Mouse (Mus musculus) neural tube, embryonic 11.5 days (tissue): Measurements from ENCODE around the gene Gm7694. TPM values are rescaled to one million over a fixed set of nuclear protein-coding genes. Genes with fewer than 3 reads are reported as not detected.

Experiments
- ATAC-seq: fragments of 200-750 bp; cut with Nextera tagmentation; 2 replicates; pipeline ENCODE4 v1.8.0; 2017; ENCODE audit warnings: moderate number of reproducible peaks, mild to moderate bottlenecking, moderate TSS enrichment, moderate library complexity; ENCODE audit not compliant: insufficient read depth, low FRiP score, low TSS enrichment
- DNase-seq: peaks from one replicate; pipeline ENCODE4 v3.0.0-alpha.2; 2015; ENCODE audit warnings: low spot score
- H3K27ac ChIP-seq: fragments of 300-500 bp; sonication (generic); 2 replicates; pipeline ENCODE4 v1.5.1; 2014; ENCODE audit warnings: low read depth, mild to moderate bottlenecking, low read length
- H3K27me3 ChIP-seq: fragments of 300-500 bp; sonication (generic); 2 replicates; pipeline ENCODE4 v1.6.1; 2014; ENCODE audit warnings: mild to moderate bottlenecking, low read length, mixed read lengths; ENCODE audit not compliant: control insufficient read depth, insufficient read depth
- H3K36me3 ChIP-seq: fragments of 300-500 bp; sonication (generic); 2 replicates; pipeline ENCODE4 v1.6.1; 2014; ENCODE audit warnings: mild to moderate bottlenecking, low read length, moderate library complexity, mixed read lengths; ENCODE audit not compliant: control insufficient read depth, insufficient read depth
- H3K4me1 ChIP-seq: fragments of 300-500 bp; sonication (generic); 2 replicates; pipeline ENCODE4 v1.6.1; 2014; ENCODE audit warnings: low read length, mixed read lengths; ENCODE audit not compliant: control insufficient read depth, insufficient read depth
- H3K4me2 ChIP-seq: fragments of 300-500 bp; sonication (generic); 2 replicates; pipeline ENCODE4 v1.6.1; 2014; ENCODE audit warnings: low read depth, mild to moderate bottlenecking, moderate library complexity
- H3K4me3 ChIP-seq: fragments of 300-500 bp; sonication (generic); 2 replicates; pipeline ENCODE4 v1.5.1; 2014; ENCODE audit warnings: low read depth, low read length
- H3K9ac ChIP-seq: fragments of 300-500 bp; sonication (generic); 2 replicates; pipeline ENCODE4 v1.6.1; 2014; ENCODE audit warnings: mild to moderate bottlenecking, low read length
- H3K9me3 ChIP-seq: fragments of 300-500 bp; sonication (generic); 2 replicates; pipeline ENCODE4 v1.6.1; 2016; ENCODE audit warnings: low read length; ENCODE audit not compliant: control insufficient read depth
- WGBS: fragments of 180-500 bp; shearing (Covaris S2); extraction: QIAGEN DNeasy Blood & Tissue Kit; methylation state at CpG from one replicate; pipeline ENCODE4 v1.1.7; 2014; 5-methylcytosine and 5-hydroxymethylcytosine counted together
- polyA plus RNA-seq: library from polyadenylated mRNA; unstranded; fragments of >200 nt; fragmentation: Nextera tagmentation; extraction: Ambion mirVana; gene quantifications from 2 replicates; pipeline ENCODE4 v1.2.1, GENCODE M21; 2014

Gm7694 gene
- 2.7 and 2.9 TPM in 2 replicates for polyA plus RNA-seq

DNA sequence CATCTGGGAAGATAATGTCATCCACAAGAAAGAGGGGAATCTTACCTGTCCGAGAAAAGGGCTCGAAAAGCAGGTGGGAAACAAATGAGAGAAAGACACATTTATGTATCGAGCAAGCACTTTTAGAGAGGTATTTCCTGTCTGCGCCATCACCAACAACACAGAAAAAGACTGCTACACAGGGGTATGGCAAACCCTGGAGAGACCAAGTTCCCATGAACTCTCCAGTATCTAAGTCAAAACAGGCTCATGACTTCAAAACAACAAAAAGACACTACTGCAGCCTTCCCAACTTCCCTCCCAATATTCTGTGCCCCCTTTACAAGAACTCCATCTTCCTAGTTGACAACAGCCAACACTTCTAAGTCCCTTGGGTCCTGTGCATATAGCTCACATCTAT lies at the start of gene Gm7694:
Gene Gm7694, minus strand, starts transcription at position 101 of the 400 bp plus-strand sequence.
- 90% methylated on average over 4 of the region's 4 CpGs for WGBS
- Histone ChIP-seq H3K4me1 (no peaks in the 10 kb centered on the region), H3K4me3 (no peak within 1 kb of the TSS), H3K9me3 (no peaks in the 10 kb centered on the region), H3K4me2 (no peak within 1 kb of the TSS), H3K36me3 (no peaks in the 10 kb centered on the region), H3K27ac (no peak within 1 kb of the TSS), H3K9ac (no peak within 1 kb of the TSS), H3K27me3 (no peaks in the 10 kb centered on the region)
- DNase-seq (no peak), ATAC-seq (no peak)

DNA sequence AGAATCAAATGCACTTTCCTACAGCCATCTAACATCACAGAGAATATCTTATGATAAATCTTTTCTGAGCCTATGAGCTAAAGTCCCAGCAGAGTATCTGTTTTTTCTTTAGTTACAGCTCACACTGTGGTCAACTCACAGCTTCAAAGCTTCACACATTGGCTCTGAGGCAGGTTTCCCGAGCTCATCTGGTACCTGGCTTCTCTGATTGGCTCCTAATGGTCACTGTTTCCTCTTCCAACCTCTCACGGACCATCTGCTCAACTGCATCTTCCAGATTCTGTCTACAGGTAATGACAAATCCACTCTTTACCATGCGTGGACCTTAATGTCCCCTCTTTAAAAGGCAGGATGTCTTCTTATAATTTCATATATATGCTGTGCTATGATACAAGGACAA lies 47.2 kb upstream of the Gm7694 start:
- no peak overlapping the region for H3K4me3 ChIP-seq
- H3K4me1 ChIP-seq: no peaks in the 10 kb centered on the region
- DNase-seq: no peak
- no peaks in the 10 kb centered on the region for H3K27me3 ChIP-seq
- H3K4me2 ChIP-seq: no peak overlapping the region
- WGBS: 65% methylated on average over 3 of the region's 3 CpGs
- ATAC-seq: no peak
- no peaks in the 10 kb centered on the region for H3K9me3 ChIP-seq
- no peak overlapping the region for H3K9ac ChIP-seq
- no peaks in the 10 kb centered on the region for H3K36me3 ChIP-seq
- H3K27ac ChIP-seq: no peak overlapping the region

DNA sequence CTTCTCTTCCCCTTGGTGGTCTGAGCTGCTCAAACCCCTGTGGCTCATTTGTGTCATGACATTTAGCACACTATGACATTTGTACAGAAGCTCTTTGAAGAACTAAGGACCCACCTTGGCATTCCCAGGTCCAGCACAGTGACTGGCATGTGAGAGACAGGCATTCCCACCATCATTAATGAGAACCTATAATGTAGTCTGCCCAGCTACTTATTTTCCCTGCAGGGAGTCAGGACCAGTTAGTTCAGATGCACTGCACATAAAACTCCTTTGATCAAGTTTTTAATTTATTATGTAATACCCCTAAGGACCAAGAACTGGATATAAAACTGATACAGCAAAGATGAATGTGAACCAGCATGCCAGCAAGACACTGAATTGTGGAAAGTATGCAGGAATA lies 44.9 kb upstream of the Gm7694 start:
- ATAC-seq: no peak
- Histone ChIP-seq H3K9me3 (no peaks in the 10 kb centered on the region), H3K36me3 (no peaks in the 10 kb centered on the region), H3K9ac (no peak overlapping the region), H3K4me1 (no peaks in the 10 kb centered on the region), H3K4me2 (no peak overlapping the region), H3K27ac (no peak overlapping the region), H3K27me3 (no peaks in the 10 kb centered on the region), H3K4me3 (no peak overlapping the region)
- DNase-seq: no peak

DNA sequence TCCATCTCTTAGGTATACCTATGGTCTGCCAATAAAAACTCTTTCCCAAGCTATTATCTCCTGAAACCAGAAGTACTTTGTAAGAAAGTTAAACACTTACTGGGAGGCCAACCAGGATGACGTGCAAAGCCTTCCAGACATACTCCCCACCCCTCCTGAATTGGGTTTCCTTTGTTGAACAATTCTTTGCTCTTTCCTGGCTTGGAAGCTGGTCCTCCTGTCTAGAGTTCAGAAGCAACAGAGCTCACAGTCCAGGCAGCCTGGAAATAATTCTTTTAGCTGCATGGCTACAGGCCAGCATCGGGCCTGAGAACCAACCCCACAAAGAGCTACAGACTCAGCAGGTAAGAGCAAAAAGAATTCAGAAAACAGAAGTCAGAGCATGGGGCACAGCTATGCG lies 40.1 kb upstream of the Gm7694 start:
- H3K4me1 ChIP-seq: no peaks in the 10 kb centered on the region
- H3K9ac ChIP-seq: no peak overlapping the region
- ATAC-seq (no peak), DNase-seq (no peak)
- no peak overlapping the region for H3K4me3 ChIP-seq
- no peak overlapping the region for H3K4me2 ChIP-seq
- H3K36me3 ChIP-seq: no peaks in the 10 kb centered on the region
- H3K27ac ChIP-seq: no peak overlapping the region
- 83% methylated on average over 3 of the region's 3 CpGs for WGBS
- H3K27me3 ChIP-seq: no peaks in the 10 kb centered on the region
- no peaks in the 10 kb centered on the region for H3K9me3 ChIP-seq

DNA sequence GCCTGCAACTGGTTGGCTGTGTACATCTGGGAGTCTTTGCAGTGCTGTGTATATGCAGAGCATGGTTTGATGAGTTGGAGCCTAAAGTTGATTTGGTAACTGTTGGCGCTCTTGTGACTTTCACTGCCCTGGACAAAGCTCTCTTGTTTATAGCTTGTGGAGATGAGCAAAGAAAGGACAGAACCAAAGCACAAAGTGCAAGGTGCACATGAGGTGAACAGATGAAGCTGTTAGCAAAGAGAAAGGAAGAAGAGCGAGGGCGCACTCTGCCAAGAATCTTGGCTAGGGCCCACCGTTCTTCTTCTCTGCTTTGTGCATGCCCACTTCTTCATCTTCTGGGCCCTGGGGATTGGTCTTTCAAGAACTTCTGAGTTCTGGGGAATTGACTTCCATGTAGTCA lies 37.8 kb upstream of the Gm7694 start:
- no peaks in the 10 kb centered on the region for H3K4me1 ChIP-seq
- H3K4me2 ChIP-seq: no peak overlapping the region
- H3K36me3 ChIP-seq: no peaks in the 10 kb centered on the region
- H3K27me3 ChIP-seq: no peaks in the 10 kb centered on the region
- no peaks in the 10 kb centered on the region for H3K9me3 ChIP-seq
- H3K27ac ChIP-seq: no peak overlapping the region
- 97% methylated on average over 4 of the region's 4 CpGs for WGBS
- ATAC-seq (no peak), DNase-seq (no peak)
- H3K9ac ChIP-seq: no peak overlapping the region
- H3K4me3 ChIP-seq: no peak overlapping the region

DNA sequence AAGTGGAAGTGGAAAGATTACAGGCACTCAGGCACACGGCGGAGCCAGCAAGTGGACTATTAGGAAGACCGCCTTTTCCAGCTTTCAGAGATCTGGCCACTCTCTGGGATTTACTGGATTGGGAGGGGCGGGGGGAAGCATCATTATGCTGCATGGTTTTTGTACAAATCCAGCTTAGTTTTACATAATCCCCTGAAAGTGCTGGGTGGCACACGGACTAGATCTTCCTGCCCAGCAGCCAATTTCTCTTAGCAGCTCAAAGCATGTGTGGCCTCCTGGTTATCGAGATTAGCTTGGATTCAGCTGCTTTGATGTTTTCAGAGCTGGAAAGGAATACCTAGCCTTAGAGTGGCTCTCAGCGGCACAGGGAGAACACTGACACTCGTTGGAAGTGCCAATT lies 36.9 kb upstream of the Gm7694 start:
- 80% methylated on average over 8 of the region's 8 CpGs for WGBS
- DNase-seq: no peak

DNA sequence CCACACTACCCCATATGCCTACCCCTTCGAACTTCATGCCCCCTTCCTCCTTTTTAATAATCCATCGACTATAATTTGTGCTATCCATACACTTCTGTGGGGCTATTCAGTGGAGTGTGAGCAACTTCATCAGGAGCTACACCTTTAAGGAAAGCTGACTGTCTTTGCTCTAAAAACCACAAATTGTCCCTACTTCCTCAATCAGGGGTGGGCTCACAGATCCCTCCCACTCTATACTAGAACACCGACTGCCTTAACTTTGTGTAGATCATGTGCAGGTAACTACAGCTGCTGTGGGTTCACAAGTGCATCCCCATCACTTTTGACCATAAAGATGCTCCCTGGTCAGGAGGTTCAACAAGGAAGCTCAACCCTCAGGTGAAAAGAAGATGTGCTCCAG lies 33.8 kb upstream of the Gm7694 start:
- Histone ChIP-seq H3K4me3 (no peak overlapping the region), H3K9ac (no peak overlapping the region), H3K27ac (no peak overlapping the region), H3K4me2 (no peak overlapping the region), H3K36me3 (no peaks in the 10 kb centered on the region), H3K4me1 (no peaks in the 10 kb centered on the region), H3K27me3 (no peaks in the 10 kb centered on the region), H3K9me3 (no peaks in the 10 kb centered on the region)
- ATAC-seq (no peak), DNase-seq (no peak)
- WGBS: 92% methylated on average over 3 of the region's 3 CpGs

More for the DNA sequence above, 36.9 kb upstream of the Gm7694 start:
- no peak overlapping the region for H3K4me2 ChIP-seq
- H3K4me1 ChIP-seq: no peaks in the 10 kb centered on the region
- H3K9me3 ChIP-seq: no peaks in the 10 kb centered on the region
- no peak overlapping the region for H3K4me3 ChIP-seq
- ATAC-seq: no peak
- no peaks in the 10 kb centered on the region for H3K36me3 ChIP-seq
- H3K27me3 ChIP-seq: no peaks in the 10 kb centered on the region
- no peak overlapping the region for H3K27ac ChIP-seq
- no peak overlapping the region for H3K9ac ChIP-seq

DNA sequence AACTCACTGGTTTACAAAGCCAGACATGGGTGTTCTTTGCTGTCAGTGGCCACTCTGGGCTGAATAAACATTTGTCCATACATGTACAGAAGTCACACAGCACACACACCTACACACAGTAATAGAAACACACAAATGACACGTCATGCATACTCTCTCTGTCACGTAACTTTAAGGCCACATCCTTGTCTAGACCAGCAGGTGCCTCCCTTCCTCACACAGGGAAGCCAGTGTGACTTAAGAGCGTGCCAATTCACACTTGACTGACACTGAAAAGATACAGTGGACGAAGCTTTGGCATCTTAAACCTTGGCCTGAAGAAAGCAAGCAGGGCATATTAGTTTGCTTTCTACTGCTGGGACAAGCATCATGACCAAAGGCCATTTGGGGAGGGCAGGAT lies 26.6 kb upstream of the Gm7694 start:
- H3K27ac ChIP-seq: no peak overlapping the region
- no peaks in the 10 kb centered on the region for H3K36me3 ChIP-seq
- DNase-seq (no peak), ATAC-seq (no peak)
- no peaks in the 10 kb centered on the region for H3K9me3 ChIP-seq
- H3K4me1 ChIP-seq: no peaks in the 10 kb centered on the region
- no peak overlapping the region for H3K4me3 ChIP-seq
- no peak overlapping the region for H3K4me2 ChIP-seq
- H3K27me3 ChIP-seq: no peaks in the 10 kb centered on the region
- no peak overlapping the region for H3K9ac ChIP-seq
- WGBS: 81% methylated on average over 4 of the region's 4 CpGs

DNA sequence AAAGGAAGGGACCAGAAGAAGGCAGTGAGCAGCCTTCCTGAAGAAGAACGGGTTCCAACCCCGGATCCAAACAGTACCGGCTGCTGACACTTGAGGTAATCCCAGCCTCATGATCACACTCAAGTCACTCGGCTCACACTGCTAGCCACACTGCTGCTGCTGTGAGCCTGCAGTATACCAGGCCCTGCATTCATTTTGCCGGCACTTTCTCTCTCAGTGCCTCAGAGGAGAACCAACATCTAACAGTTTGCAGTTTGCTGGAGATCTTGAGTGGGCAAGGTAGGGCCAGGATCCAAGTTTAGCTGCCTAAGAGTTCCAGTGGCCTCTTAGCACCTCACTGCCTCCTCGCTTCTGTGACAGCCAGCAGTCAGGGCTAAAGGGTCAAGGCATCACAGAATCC lies 25.8 kb upstream of the Gm7694 start:
- ATAC-seq: no peak
- no peak overlapping the region for H3K4me2 ChIP-seq
- no peaks in the 10 kb centered on the region for H3K4me1 ChIP-seq
- no peaks in the 10 kb centered on the region for H3K9me3 ChIP-seq
- no peaks in the 10 kb centered on the region for H3K27me3 ChIP-seq
- no peak overlapping the region for H3K4me3 ChIP-seq
- 75% methylated on average over 6 of the region's 6 CpGs for WGBS
- H3K27ac ChIP-seq: no peak overlapping the region
- no peak for DNase-seq
- H3K9ac ChIP-seq: no peak overlapping the region
- no peaks in the 10 kb centered on the region for H3K36me3 ChIP-seq
